Comparison of ENCODE assay signal across 11 mouse cellular contexts in the genomic region with DNA sequence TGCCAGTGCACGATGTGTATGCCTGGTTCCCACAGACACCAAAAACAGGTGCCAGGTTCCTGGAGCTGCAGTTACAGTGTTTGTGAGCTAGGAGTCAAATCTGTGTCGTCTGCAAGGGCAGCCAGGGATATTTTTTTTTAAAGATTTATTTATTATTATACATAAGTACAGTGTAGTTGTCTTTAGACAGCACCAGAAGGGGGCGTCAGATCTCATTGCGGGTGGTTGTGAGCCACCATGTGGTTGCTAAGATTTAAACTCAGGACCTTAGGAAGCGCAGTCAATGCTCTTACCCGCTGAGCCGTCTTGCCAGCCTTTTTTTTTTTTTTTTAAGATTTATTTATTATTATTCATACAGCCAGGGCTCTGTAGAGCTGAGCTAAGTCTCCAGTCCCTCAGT. TPM values are rescaled to one million over a fixed set of nuclear protein-coding genes. Genes with fewer than 3 reads are reported as not detected.
DNase-seq lines count a peak whose midpoint lies in the region; ATAC-seq and TF ChIP-seq lines count a peak whose summit lies in the region.
"Had no signal": no experiment of that assay in that cellular context is flagged by ENCODE, and none has a peak within 500 bp of the region (broad histone marks: within the 10 kb centered on the region; RNA-seq: fewer than 3 reads in every experiment).

No protein-coding gene starts in this region.

- no peak overlapping the region for H3K27ac ChIP-seq in hindbrain, postnatal 0 days
- no peak overlapping the region for H3K27ac ChIP-seq in hindbrain, embryonic 10.5 days
- no peak overlapping the region for H3K27ac ChIP-seq in midbrain, postnatal 0 days (ENCODE audit: low read depth, low read length)
- no peak overlapping the region for H3K27ac ChIP-seq in midbrain, embryonic 15.5 days
- H3K27ac ChIP-seq in stomach, postnatal 0 days (replicated peaks) = no peak overlapping the region
- H3K27ac ChIP-seq: embryonic facial prominence, embryonic 15.5 days had no signal

- TF ChIP-seq CTCF in hindbrain, postnatal 0 days (IDR thresholded peaks at IDR 0.05; ENCODE audit: low read depth) = peak; percentile 36; the same call in 1 of the 2 replicates
- peak; percentile 54 for TF ChIP-seq CTCF in midbrain, postnatal 0 days (IDR thresholded peaks at IDR 0.05)
- peak; percentile 46 for TF ChIP-seq CTCF in stomach, postnatal 0 days (IDR thresholded peaks at IDR 0.05; ENCODE audit: low read depth)

- no peaks in the 10 kb centered on the region for H3K27me3 ChIP-seq in hindbrain, postnatal 0 days (ENCODE audit: insufficient read depth, low read length)
- peaks cover 21% of the 10 kb centered on the region for H3K27me3 ChIP-seq in hindbrain, embryonic 10.5 days (ENCODE audit: insufficient read depth, poor library complexity, severe bottlenecking)
- H3K27me3 ChIP-seq in midbrain, postnatal 0 days (ENCODE audit: insufficient read depth, low read length) = no peaks in the 10 kb centered on the region
- peaks cover under 1% of the 10 kb centered on the region; the same call in 1 of the 2 replicates for H3K27me3 ChIP-seq in midbrain, embryonic 15.5 days (replicated peaks)
- H3K27me3 ChIP-seq in stomach, postnatal 0 days (ENCODE audit: control insufficient read depth, insufficient read depth, low read length) = no peaks in the 10 kb centered on the region
- H3K27me3 ChIP-seq: embryonic facial prominence, embryonic 15.5 days had no signal

- H3K9ac ChIP-seq in hindbrain, postnatal 0 days (replicated peaks; ENCODE audit: low read length) = no peak overlapping the region
- no peak overlapping the region for H3K9ac ChIP-seq in midbrain, postnatal 0 days (replicated peaks; ENCODE audit: low read length, poor library complexity, severe bottlenecking)
- no peak overlapping the region for H3K9ac ChIP-seq in midbrain, embryonic 15.5 days
- no peak overlapping the region for H3K9ac ChIP-seq in stomach, postnatal 0 days (ENCODE audit: low read length)
- H3K9ac ChIP-seq: embryonic facial prominence, embryonic 15.5 days had no signal

- no peaks in the 10 kb centered on the region for H3K4me1 ChIP-seq in hindbrain, postnatal 0 days (ENCODE audit: insufficient read depth, low read length)
- H3K4me1 ChIP-seq in hindbrain, embryonic 10.5 days (replicated peaks) = peaks cover 5% of the 10 kb centered on the region; the same call in 1 of the 2 replicates
- H3K4me1 ChIP-seq in midbrain, postnatal 0 days (ENCODE audit: insufficient read depth, low read length) = no peaks in the 10 kb centered on the region
- H3K4me1 ChIP-seq in midbrain, embryonic 15.5 days = no peaks in the 10 kb centered on the region
- H3K4me1 ChIP-seq in stomach, postnatal 0 days (replicated peaks; ENCODE audit: control insufficient read depth, insufficient read depth) = no peaks in the 10 kb centered on the region
- H3K4me1 ChIP-seq: embryonic facial prominence, embryonic 15.5 days had no signal

- ATAC-seq in hindbrain, postnatal 0 days = no peak
- no peak for ATAC-seq in midbrain, postnatal 0 days (ENCODE audit: low FRiP score)
- ATAC-seq in midbrain, embryonic 15.5 days (replicated peaks) = no peak
- no peak for ATAC-seq in stomach, postnatal 0 days (ENCODE audit: low FRiP score, low TSS enrichment)

- no peaks in the 10 kb centered on the region for H3K9me3 ChIP-seq in hindbrain, postnatal 0 days (ENCODE audit: low read length)
- no peaks in the 10 kb centered on the region for H3K9me3 ChIP-seq in hindbrain, embryonic 10.5 days
- H3K9me3 ChIP-seq in midbrain, postnatal 0 days (ENCODE audit: low read length) = no peaks in the 10 kb centered on the region
- no peaks in the 10 kb centered on the region for H3K9me3 ChIP-seq in midbrain, embryonic 15.5 days
- H3K9me3 ChIP-seq in stomach, postnatal 0 days (ENCODE audit: control insufficient read depth, low read length) = no peaks in the 10 kb centered on the region
- H3K9me3 ChIP-seq: embryonic facial prominence, embryonic 15.5 days had no signal

- H3K36me3 ChIP-seq in hindbrain, postnatal 0 days (ENCODE audit: insufficient read depth, low read length) = no peaks in the 10 kb centered on the region
- no peaks in the 10 kb centered on the region for H3K36me3 ChIP-seq in hindbrain, embryonic 10.5 days
- no peaks in the 10 kb centered on the region for H3K36me3 ChIP-seq in midbrain, postnatal 0 days (ENCODE audit: insufficient read depth, low read length)
- H3K36me3 ChIP-seq in midbrain, embryonic 15.5 days (replicated peaks) = no peaks in the 10 kb centered on the region
- H3K36me3 ChIP-seq in stomach, postnatal 0 days (ENCODE audit: control insufficient read depth, insufficient read depth, low read length) = no peaks in the 10 kb centered on the region
- H3K36me3 ChIP-seq: embryonic facial prominence, embryonic 15.5 days had no signal

- TF ChIP-seq EP300 in stomach, postnatal 0 days (optimal IDR thresholded peaks at IDR 0.05) = no peak

- H3K4me3 ChIP-seq in hindbrain, postnatal 0 days (ENCODE audit: low read length) = no peak overlapping the region
- H3K4me3 ChIP-seq in hindbrain, embryonic 10.5 days = no peak overlapping the region
- H3K4me3 ChIP-seq in midbrain, postnatal 0 days (ENCODE audit: low read depth, low read length) = no peak overlapping the region
- no peak overlapping the region for H3K4me3 ChIP-seq in midbrain, embryonic 15.5 days
- H3K4me3 ChIP-seq in stomach, postnatal 0 days (ENCODE audit: low read depth, low read length) = no peak overlapping the region
- H3K4me3 ChIP-seq: embryonic facial prominence, embryonic 15.5 days had no signal

- no peak overlapping the region for H3K4me2 ChIP-seq in hindbrain, postnatal 0 days (ENCODE audit: low read depth, low read length)
- H3K4me2 ChIP-seq in midbrain, postnatal 0 days (ENCODE audit: low read depth, low read length, poor library complexity, severe bottlenecking) = no peak overlapping the region
- no peak overlapping the region for H3K4me2 ChIP-seq in midbrain, embryonic 15.5 days
- H3K4me2 ChIP-seq in stomach, postnatal 0 days (replicated peaks; ENCODE audit: low read depth) = no peak overlapping the region
- H3K4me2 ChIP-seq: embryonic facial prominence, embryonic 15.5 days had no signal

- peak; percentile 46 for DNase-seq in hindbrain, postnatal 0 days (ENCODE audit: low spot score)
- no peak for DNase-seq in hindbrain, embryonic 10.5 days (ENCODE audit: low spot score)
- peak; percentile 45 for DNase-seq in midbrain, postnatal 0 days (ENCODE audit: low spot score)
- peak; percentile 74 for DNase-seq in R1 (ENCODE audit: low read depth, low spot score)
- DNase-seq in stomach, postnatal 0 days (ENCODE audit: low spot score) = no peak
- DNase-seq in ovary, postnatal 36 days (ENCODE audit: low spot score) = no peak
- DNase-seq in frontal cortex, postnatal 25 days (ENCODE audit: low spot score in 2 of 2) = no peak
- DNase-seq: gastrocnemius, postnatal 10 days; heart, postnatal 14 days had no signal

- WGBS in hindbrain, postnatal 0 days = 35% methylated on average over 7 of the region's 7 CpGs
- 49% methylated on average over 7 of the region's 7 CpGs for WGBS in hindbrain, embryonic 10.5 days
- 44% methylated on average over 7 of the region's 7 CpGs for WGBS in midbrain, postnatal 0 days
- 49% methylated on average over 7 of the region's 7 CpGs for WGBS in midbrain, embryonic 15.5 days
- WGBS in stomach, postnatal 0 days = 43% methylated on average over 7 of the region's 7 CpGs

RNA-seq across cellular contexts. Expression of a gene that starts 24.4 kb away (rescaled TPM):
- total RNA-seq in hindbrain, postnatal 0 days (2014; rRNA removed) = 41.3 and 45.0 TPM in 2 replicates
- polyA plus RNA-seq in hindbrain, postnatal 0 days (2015; fragmentation: Nextera tagmentation; extraction: Ambion mirVana) = 46.4 and 47.7 TPM in 2 replicates
- polyA plus RNA-seq in hindbrain, embryonic 10.5 days (2016; fragmentation: Nextera tagmentation; extraction: Ambion mirVana) = 3.7 and 6.5 TPM in 2 replicates
- 40.7 and 46.5 TPM in 2 replicates for total RNA-seq in midbrain, postnatal 0 days (2014; rRNA removed)
- polyA plus RNA-seq in midbrain, postnatal 0 days (2015; fragmentation: Nextera tagmentation; extraction: Ambion mirVana) = 59.8 and 63.8 TPM in 2 replicates
- polyA plus RNA-seq in midbrain, embryonic 15.5 days (2015; fragmentation: Nextera tagmentation; extraction: Ambion mirVana) = 42.7 and 44.5 TPM in 2 replicates
- polyA plus RNA-seq in stomach, postnatal 0 days (2015; fragmentation: Nextera tagmentation; extraction: Ambion mirVana) = 2.5 and 3.0 TPM in 2 replicates

RNA-seq across cellular contexts. Expression of a gene that starts 40.1 kb away (rescaled TPM):
- 20.1 and 21.4 TPM in 2 replicates for total RNA-seq in hindbrain, postnatal 0 days (2014; rRNA removed)
- polyA plus RNA-seq in hindbrain, postnatal 0 days (2015; fragmentation: Nextera tagmentation; extraction: Ambion mirVana) = 173 and 181 TPM in 2 replicates
- 333 and 374 TPM in 2 replicates for polyA plus RNA-seq in hindbrain, embryonic 10.5 days (2016; fragmentation: Nextera tagmentation; extraction: Ambion mirVana)
- 29.0 and 37.7 TPM in 2 replicates for total RNA-seq in midbrain, postnatal 0 days (2014; rRNA removed)
- polyA plus RNA-seq in midbrain, postnatal 0 days (2015; fragmentation: Nextera tagmentation; extraction: Ambion mirVana) = 179 and 186 TPM in 2 replicates
- polyA plus RNA-seq in midbrain, embryonic 15.5 days (2015; fragmentation: Nextera tagmentation; extraction: Ambion mirVana) = 215 and 226 TPM in 2 replicates
- polyA plus RNA-seq in stomach, postnatal 0 days (2015; fragmentation: Nextera tagmentation; extraction: Ambion mirVana) = 161 TPM in 2 replicates

RNA-seq across cellular contexts. Expression of a gene that starts 49.3 kb away (rescaled TPM):
- total RNA-seq in hindbrain, postnatal 0 days (2014; rRNA removed) = 74.9 and 98.9 TPM in 2 replicates
- 59.4 and 60.9 TPM in 2 replicates for polyA plus RNA-seq in hindbrain, postnatal 0 days (2015; fragmentation: Nextera tagmentation; extraction: Ambion mirVana)
- polyA plus RNA-seq in hindbrain, embryonic 10.5 days (2016; fragmentation: Nextera tagmentation; extraction: Ambion mirVana) = 46.5 and 50.0 TPM in 2 replicates
- 72.5 and 89.7 TPM in 2 replicates for total RNA-seq in midbrain, postnatal 0 days (2014; rRNA removed)
- 60.6 and 67.7 TPM in 2 replicates for polyA plus RNA-seq in midbrain, postnatal 0 days (2015; fragmentation: Nextera tagmentation; extraction: Ambion mirVana)
- 75.4 and 78.7 TPM in 2 replicates for polyA plus RNA-seq in midbrain, embryonic 15.5 days (2015; fragmentation: Nextera tagmentation; extraction: Ambion mirVana)
- 37.2 and 40.8 TPM in 2 replicates for polyA plus RNA-seq in stomach, postnatal 0 days (2015; fragmentation: Nextera tagmentation; extraction: Ambion mirVana)

RNA-seq across cellular contexts. Expression of a gene that starts 58.3 kb away (rescaled TPM):
- total RNA-seq in hindbrain, postnatal 0 days (2014; rRNA removed) = 4.9 and 8.2 TPM in 2 replicates
- 2.9 and 3.1 TPM in 2 replicates for polyA plus RNA-seq in hindbrain, postnatal 0 days (2015; fragmentation: Nextera tagmentation; extraction: Ambion mirVana)
- polyA plus RNA-seq in hindbrain, embryonic 10.5 days (2016; fragmentation: Nextera tagmentation; extraction: Ambion mirVana) = 0.20 and 0.35 TPM in 2 replicates
- 4.2 and 5.2 TPM in 2 replicates for total RNA-seq in midbrain, postnatal 0 days (2014; rRNA removed)
- polyA plus RNA-seq in midbrain, postnatal 0 days (2015; fragmentation: Nextera tagmentation; extraction: Ambion mirVana) = 2.7 and 2.9 TPM in 2 replicates
- 2.8 and 4.2 TPM in 2 replicates for polyA plus RNA-seq in midbrain, embryonic 15.5 days (2015; fragmentation: Nextera tagmentation; extraction: Ambion mirVana)
- polyA plus RNA-seq in stomach, postnatal 0 days (2015; fragmentation: Nextera tagmentation; extraction: Ambion mirVana) = 4.7 and 5.0 TPM in 2 replicates

RNA-seq across cellular contexts. Expression of a gene that starts 58.9 kb away (rescaled TPM):
- total RNA-seq in hindbrain, postnatal 0 days (2014; rRNA removed) = 10.8 and 15.4 TPM in 2 replicates
- polyA plus RNA-seq in hindbrain, postnatal 0 days (2015; fragmentation: Nextera tagmentation; extraction: Ambion mirVana) = 5.7 and 6.2 TPM in 2 replicates
- 15.3 and 15.5 TPM in 2 replicates for polyA plus RNA-seq in hindbrain, embryonic 10.5 days (2016; fragmentation: Nextera tagmentation; extraction: Ambion mirVana)
- total RNA-seq in midbrain, postnatal 0 days (2014; rRNA removed) = 9.8 and 9.9 TPM in 2 replicates
- 4.8 and 5.4 TPM in 2 replicates for polyA plus RNA-seq in midbrain, postnatal 0 days (2015; fragmentation: Nextera tagmentation; extraction: Ambion mirVana)
- polyA plus RNA-seq in midbrain, embryonic 15.5 days (2015; fragmentation: Nextera tagmentation; extraction: Ambion mirVana) = 12.5 TPM in 2 replicates
- polyA plus RNA-seq in stomach, postnatal 0 days (2015; fragmentation: Nextera tagmentation; extraction: Ambion mirVana) = 6.8 and 7.1 TPM in 2 replicates

Comparison
In these comparisons a context has a peak if more than half of its experiments do, and no peak if none do; other contexts are left out.
1. DNase-seq: peak in hindbrain, postnatal 0 days (single experiment), midbrain, postnatal 0 days (single experiment) and R1 (single experiment); none in hindbrain, embryonic 10.5 days (single experiment), stomach, postnatal 0 days (single experiment), ovary, postnatal 36 days (single experiment) and frontal cortex, postnatal 25 days (0 of 2).
2. Peak in every context shown above with its lines, with median percentiles within 50 percentile points of each other: CTCF ChIP-seq.